Mouse (Mus musculus) cerebellum, postnatal 4 days (tissue): ENCODE data around the gene 4933406M09Rik.

ENCODE experiments used
- DNase-seq, 2 experiments: peaks; one replicate each; pipeline ENCODE4 v3.0.0; 2022; ENCODE audit warnings: low spot score in 2 of 2, mixed read lengths in 1 of 2

4933406M09Rik gene

GRCm38 (mm10) chr1:134385666-134386065 is at the start of gene 4933406M09Rik:
Gene 4933406M09Rik (plus strand): TSS chr1:134385940.
- DNase-seq: no peak

GRCm38 (mm10) chr1:134336958-134337710 is 48.6 kb upstream of the 4933406M09Rik start:
- no peak for DNase-seq

GRCm38 (mm10) chr1:134339162-134339561 is 46.6 kb upstream of the 4933406M09Rik start:
- DNase-seq: no peak

GRCm38 (mm10) chr1:134339757-134340619 is 45.8 kb upstream of the 4933406M09Rik start:
- no peak for DNase-seq

- no peak for DNase-seq
These were observed 44.0 kb upstream of the 4933406M09Rik start for GRCm38 (mm10) chr1:134341641-134342277.

GRCm38 (mm10) chr1:134342278-134342664 is 43.5 kb upstream of the 4933406M09Rik start:
- no peak for DNase-seq

GRCm38 (mm10) chr1:134342781-134343310 is 42.9 kb upstream of the 4933406M09Rik start:
- no peak for DNase-seq

- DNase-seq: no peak
These were observed 42.2 kb upstream of the 4933406M09Rik start for GRCm38 (mm10) chr1:134343567-134343966.

- DNase-seq: peak; percentile 78 to 90
These were observed 41.5 kb upstream of the 4933406M09Rik start for GRCm38 (mm10) chr1:134344005-134344950.

GRCm38 (mm10) chr1:134345075-134345474 is 40.7 kb upstream of the 4933406M09Rik start:
- no peak for DNase-seq

GRCm38 (mm10) chr1:134347791-134348190 is 37.9 kb upstream of the 4933406M09Rik start:
- DNase-seq: no peak

GRCm38 (mm10) chr1:134353326-134353725 is 32.4 kb upstream of the 4933406M09Rik start:
- DNase-seq: no peak

- DNase-seq: no peak
These were observed 28.3 kb upstream of the 4933406M09Rik start for GRCm38 (mm10) chr1:134357461-134357860.

- DNase-seq: no peak
These were observed 25.1 kb upstream of the 4933406M09Rik start for GRCm38 (mm10) chr1:134360656-134361055.

GRCm38 (mm10) chr1:134361195-134361856 is 24.4 kb upstream of the 4933406M09Rik start:
- no peak for DNase-seq

GRCm38 (mm10) chr1:134361857-134362212 is 23.9 kb upstream of the 4933406M09Rik start, which contains the start of gene Tmem183a:
Gene Tmem183a (minus strand): TSS chr1:134361979.
- DNase-seq: peak; percentile 97 to 98

GRCm38 (mm10) chr1:134363194-134363593 is 22.5 kb upstream of the 4933406M09Rik start:
- DNase-seq: no peak

GRCm38 (mm10) chr1:134365491-134365890 is 20.2 kb upstream of the 4933406M09Rik start:
- DNase-seq: no peak

GRCm38 (mm10) chr1:134368777-134369337 is 16.9 kb upstream of the 4933406M09Rik start:
- peak in 1 of 2 experiments; percentile 52 for DNase-seq

GRCm38 (mm10) chr1:134374124-134374523 is 11.6 kb upstream of the 4933406M09Rik start:
- DNase-seq: no peak
